ENCODE assay signal across 22 mouse cellular contexts in the genomic region with DNA sequence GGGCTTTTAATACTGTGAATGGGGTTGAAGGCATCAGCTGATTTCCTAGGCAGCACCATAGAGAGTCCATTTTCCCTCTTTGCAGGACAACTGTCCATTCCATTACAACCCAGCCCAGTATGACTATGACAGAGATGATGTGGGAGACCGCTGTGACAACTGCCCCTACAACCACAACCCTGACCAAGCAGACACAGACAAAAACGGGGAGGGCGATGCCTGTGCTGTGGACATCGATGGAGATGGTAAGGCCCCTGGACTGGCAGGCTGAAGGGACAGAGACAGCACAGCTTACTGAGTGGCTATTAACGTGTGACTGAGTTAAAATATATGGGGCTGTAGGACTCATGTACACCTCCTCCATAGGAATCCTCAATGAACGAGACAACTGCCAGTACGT.
"Had no signal": no experiment of that assay in that cellular context is flagged by ENCODE, and none has a peak within 500 bp of the region (broad histone marks: within the 10 kb centered on the region; RNA-seq: fewer than 3 reads in every experiment).

No protein-coding gene starts in this region.

- H3K4me2 ChIP-seq: lung, embryonic 15.5 days; midbrain, embryonic 11.5 days; midbrain, embryonic 13.5 days; midbrain, embryonic 15.5 days; neural tube, embryonic 13.5 days; neural tube, embryonic 15.5 days; stomach, embryonic 15.5 days had no signal

- H3K4me3 ChIP-seq: lung, embryonic 15.5 days; midbrain, embryonic 13.5 days; midbrain, embryonic 15.5 days; neural tube, embryonic 13.5 days; neural tube, embryonic 15.5 days; stomach, embryonic 15.5 days had no signal

- H3K9me3 ChIP-seq: lung, embryonic 15.5 days; midbrain, embryonic 13.5 days; midbrain, embryonic 15.5 days; neural tube, embryonic 13.5 days; neural tube, embryonic 15.5 days; stomach, embryonic 15.5 days had no signal

- H3K9ac ChIP-seq: liver, embryonic 14.5 days; lung, embryonic 15.5 days; midbrain, embryonic 13.5 days; midbrain, embryonic 15.5 days; neural tube, embryonic 13.5 days; neural tube, embryonic 15.5 days; stomach, embryonic 15.5 days had no signal

- DNase-seq: lung, adult 18-20 months; lung, postnatal 14 days; lung, postnatal 36 days; retina, postnatal 1 day; right cerebral cortex, adult 18-20 months; right cerebral cortex, postnatal 25 days; right cerebral cortex, postnatal 4 days; spleen, adult 18-20 months; thymus, adult 2 months; thymus, postnatal 25 days; thymus, postnatal 4 days had no signal

- H3K4me1 ChIP-seq: stomach, embryonic 15.5 days had no signal

- H3K27me3 ChIP-seq: lung, embryonic 15.5 days; midbrain, embryonic 13.5 days; midbrain, embryonic 15.5 days; neural tube, embryonic 13.5 days; neural tube, embryonic 15.5 days; stomach, embryonic 15.5 days had no signal

- ATAC-seq: lung, postnatal 0 days; midbrain, embryonic 13.5 days; midbrain, embryonic 15.5 days had no signal

- H3K27ac ChIP-seq: liver, embryonic 14.5 days; lung, embryonic 15.5 days; macrophage; midbrain, embryonic 13.5 days; midbrain, embryonic 15.5 days; neural tube, embryonic 13.5 days; neural tube, embryonic 15.5 days; stomach, embryonic 15.5 days; stomach, postnatal 0 days had no signal

- H3K36me3 ChIP-seq: midbrain, embryonic 15.5 days; neural tube, embryonic 13.5 days had no signal
